Mouse (Mus musculus) urinary bladder, postnatal 4 days (tissue): Measurements from ENCODE around the gene Gm4353.
"Not testable (repeated sequence)": the region's sequence is repeated elsewhere in the genome, so short reads cannot be mapped to it uniquely, and the experiment has no call there.

Source experiments
- DNase-seq, 2 experiments: peaks; one replicate each; pipeline ENCODE4 v3.0.0; 2021 to 2022; ENCODE audit warnings: low spot score in 2 of 2

Gene Gm4353

GRCm38 (mm10) chr7:116084366-116084765 is at the start of gene Gm4353:
Gm4353 (minus strand) TSS chr7:116084635.
- DNase-seq = not testable (repeated sequence)

DNA sequence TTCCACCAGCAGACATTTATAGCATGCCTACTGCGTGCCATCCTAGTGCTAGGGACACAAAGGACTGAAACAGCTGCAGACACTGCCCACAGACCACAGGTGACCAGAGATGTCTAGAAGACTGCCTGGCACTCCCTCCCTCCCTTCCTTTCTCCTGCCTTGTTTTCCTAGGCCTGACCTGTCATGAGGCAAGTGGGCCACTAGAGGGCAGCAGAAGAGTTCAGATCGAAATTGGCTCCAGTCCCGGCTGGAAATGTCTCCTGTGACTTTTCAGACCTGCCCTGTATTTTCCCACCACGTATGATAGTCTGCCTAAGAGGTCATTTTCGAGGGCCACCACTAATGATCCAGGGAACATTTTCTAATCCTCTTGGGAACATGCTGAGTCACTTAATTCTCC is 47.6 kb upstream of the Gm4353 start:
- DNase-seq = peak; percentile 52 to 83

DNA sequence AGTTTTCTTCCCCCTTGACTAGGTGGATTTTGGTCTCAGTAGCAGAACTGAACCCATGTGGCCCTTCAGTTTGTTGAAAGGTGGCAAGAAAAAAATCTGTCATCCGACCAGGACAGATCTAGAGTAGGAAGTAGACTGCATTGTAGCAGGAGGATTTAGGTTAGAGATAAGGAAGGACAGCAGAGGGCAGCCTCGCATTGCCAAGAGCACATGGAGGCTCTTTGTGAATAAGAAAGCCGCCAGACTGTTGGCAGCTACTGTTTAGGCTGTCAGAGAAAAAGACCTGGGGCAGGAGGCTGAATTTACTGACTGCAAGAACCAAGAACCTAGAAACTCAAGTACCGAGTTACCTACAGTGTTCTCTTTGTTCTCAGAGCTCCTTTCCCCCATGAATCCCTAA is 47.0 kb upstream of the Gm4353 start:
- no peak for DNase-seq

DNA sequence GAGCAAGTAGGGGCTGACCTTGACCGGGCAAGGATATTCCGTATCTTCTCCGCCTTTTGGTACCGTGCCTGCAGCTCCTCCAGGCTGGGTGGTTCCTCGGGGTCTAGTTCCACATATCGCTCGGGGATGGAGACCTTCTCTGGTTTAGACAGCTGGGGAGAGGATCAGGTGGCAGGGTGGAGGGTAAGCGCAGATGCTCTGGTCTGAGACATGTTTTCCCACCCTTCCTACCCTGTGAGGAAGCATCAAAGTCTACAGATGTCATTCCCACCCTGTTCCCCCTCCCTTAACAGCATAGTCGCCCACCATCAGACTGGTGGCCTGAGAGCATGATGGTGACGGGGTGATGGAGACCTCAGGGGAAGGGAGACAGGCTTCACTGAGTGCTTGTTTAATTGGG is 44.9 kb upstream of the Gm4353 start:
- DNase-seq = no peak

GRCm38 (mm10) chr7:116128286-116128685 is 43.9 kb upstream of the Gm4353 start:
- no peak for DNase-seq

- DNase-seq = no peak
These were observed 42.6 kb upstream of the Gm4353 start for GRCm38 (mm10) chr7:116127052-116127451.

- no peak for DNase-seq
These were observed 41.2 kb upstream of the Gm4353 start for GRCm38 (mm10) chr7:116125671-116126070.

DNA sequence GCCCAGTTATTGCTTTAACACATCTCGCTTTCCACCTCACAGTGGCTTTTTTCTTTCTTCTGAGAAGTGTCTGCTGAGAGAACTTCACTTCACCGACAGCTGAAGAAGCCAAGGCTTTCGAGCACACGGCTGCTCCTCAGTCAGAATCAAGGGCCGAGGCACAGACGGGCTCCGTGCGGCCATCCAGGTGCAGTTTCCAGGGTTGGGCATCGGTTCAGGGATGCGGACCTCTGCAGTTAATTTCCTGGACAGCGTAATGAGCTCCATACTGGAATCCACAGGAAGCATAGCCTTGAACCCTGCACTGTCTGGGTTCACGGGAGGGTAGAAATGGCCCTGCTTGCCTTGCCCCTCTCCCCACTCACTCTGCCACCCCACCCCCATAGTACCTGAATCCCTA is 39.6 kb upstream of the Gm4353 start:
- no peak for DNase-seq

- DNase-seq = no peak
These were observed 39.2 kb upstream of the Gm4353 start for GRCm38 (mm10) chr7:116123597-116123985.

- no peak for DNase-seq
These were observed 38.7 kb upstream of the Gm4353 start for GRCm38 (mm10) chr7:116122981-116123596.

- no peak for DNase-seq
These were observed 36.8 kb upstream of the Gm4353 start for GRCm38 (mm10) chr7:116121202-116121601.

GRCm38 (mm10) chr7:116120737-116121136 is 36.3 kb upstream of the Gm4353 start:
- no peak for DNase-seq

- no peak for DNase-seq
These were observed 34.9 kb upstream of the Gm4353 start for GRCm38 (mm10) chr7:116119306-116119857.

DNA sequence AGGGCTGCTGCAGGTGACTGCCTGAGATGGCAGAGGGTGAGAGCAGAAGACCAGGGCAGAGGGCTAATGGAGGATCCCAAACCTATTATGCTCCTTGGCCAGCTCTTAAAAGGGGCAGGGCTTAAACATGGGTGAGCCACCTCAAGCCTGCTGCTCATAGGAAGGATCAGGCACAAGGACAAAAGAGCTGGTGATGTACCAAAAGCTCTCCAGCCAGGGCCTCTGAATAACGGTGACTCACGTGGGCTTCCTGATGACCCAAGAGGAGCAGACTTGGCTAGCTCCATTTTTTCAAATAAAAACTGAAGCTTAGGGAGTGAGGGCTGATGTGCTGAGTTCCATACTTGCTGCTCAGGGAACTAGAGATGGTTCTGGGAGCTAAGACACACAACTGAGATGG is 31.6 kb upstream of the Gm4353 start:
- no peak for DNase-seq

GRCm38 (mm10) chr7:116115216-116115930 is 30.9 kb upstream of the Gm4353 start:
- no peak for DNase-seq

- DNase-seq = no peak
These were observed 27.1 kb upstream of the Gm4353 start for GRCm38 (mm10) chr7:116111546-116111945.

GRCm38 (mm10) chr7:116110661-116111060 is 26.2 kb upstream of the Gm4353 start:
- no peak for DNase-seq

DNA sequence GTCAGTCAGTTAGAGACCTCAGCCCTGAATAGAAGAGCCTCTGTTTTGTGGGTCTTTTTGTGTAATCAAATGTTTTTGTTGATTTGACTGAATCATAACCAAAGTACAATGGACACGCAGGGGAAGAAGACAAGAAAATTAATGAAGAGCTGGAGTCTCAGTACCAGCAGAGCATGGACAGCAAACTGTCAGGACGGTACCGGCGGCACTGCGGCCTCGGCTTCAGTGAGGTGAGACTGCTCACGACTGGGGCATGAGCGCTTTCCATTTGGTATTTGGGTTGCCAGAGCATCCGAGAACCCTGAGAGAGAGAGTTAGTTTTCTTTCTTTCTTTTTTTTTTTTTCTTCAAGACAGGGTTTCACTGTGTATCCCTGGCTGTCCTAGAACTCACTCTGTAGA is 18.7 kb upstream of the Gm4353 start:
- DNase-seq = no peak

GRCm38 (mm10) chr7:116099952-116100528 is 15.6 kb upstream of the Gm4353 start:
- DNase-seq = no peak

DNA sequence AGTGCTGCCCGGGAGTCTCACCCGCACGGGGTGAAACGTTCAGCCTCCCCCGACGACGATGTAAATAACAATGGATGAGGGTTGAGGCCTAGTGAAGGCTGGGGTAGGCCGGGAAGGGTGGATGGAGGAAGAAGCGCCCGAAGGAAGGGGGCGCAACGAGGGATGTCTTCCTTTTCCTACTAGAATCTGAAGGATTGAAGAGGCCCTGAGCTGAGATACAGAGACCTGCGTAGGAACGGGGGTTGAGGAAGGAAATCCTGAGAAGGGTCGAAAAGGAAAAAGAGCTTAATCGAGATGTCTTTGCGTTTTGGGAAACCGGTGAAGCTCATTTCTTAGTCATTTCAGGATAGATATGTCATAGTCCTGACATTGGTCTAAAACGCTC is 9.0 kb upstream of the Gm4353 start:
- DNase-seq = no peak

DNA sequence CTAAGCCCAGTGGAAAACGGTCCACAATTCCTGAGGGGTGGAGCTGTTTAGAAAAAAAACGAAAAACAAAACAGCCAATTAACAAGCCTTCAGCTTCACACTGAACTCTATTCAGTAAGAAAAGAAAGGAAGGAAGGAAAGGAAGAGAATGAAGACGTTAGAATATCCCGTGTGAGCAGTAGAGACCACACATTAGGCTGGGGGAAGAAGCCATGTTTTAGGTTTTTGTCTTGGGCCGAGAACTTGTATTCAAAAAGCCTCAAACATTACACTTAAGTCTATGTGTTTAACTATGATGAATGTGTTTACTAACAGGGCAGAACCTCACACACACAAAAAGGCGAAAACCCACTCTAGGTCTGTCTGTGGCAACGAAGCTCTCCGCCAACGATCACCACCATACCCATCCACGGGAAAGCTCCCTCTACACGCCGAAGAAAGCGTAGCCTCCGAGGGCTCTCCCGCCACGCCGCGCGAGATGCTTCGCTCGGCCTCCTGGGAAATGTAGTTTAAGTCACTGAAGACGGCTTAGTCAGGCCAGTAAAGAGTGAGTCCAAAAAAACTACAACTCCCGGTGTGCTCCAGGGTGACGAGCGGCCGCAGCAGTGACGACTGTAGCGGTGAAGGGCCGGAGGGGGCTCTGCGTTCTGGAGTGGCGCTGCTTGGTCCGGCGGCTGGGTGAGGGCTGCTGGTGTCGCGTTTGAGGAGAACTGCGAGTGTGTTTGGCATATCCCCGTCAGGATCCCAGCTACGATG is 8.5 kb upstream of the Gm4353 start:
- peak; percentile 92 to 94 for DNase-seq

DNA sequence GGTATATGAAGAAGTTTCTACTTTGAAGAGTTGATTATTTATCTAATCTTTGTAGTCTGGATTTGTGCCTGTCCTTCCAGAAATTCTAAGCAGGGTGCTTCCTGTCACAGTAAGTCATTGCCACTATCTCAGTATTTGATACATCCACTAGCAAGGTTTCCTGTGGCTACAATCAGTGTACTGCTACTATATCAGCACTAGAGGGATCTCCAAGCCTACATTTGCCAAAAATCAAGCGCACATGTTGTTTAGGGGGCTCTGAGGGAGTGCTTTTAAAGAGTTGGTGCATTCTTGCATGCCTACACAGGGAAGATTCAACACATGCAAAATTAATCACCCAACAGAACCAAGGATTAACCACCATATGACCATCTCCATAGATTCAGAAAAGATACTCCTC is 23.7 kb downstream of the Gm4353 start:
- no peak for DNase-seq
